Mouse (Mus musculus): ENCODE measurements around the gene Ispd.

DNA sequence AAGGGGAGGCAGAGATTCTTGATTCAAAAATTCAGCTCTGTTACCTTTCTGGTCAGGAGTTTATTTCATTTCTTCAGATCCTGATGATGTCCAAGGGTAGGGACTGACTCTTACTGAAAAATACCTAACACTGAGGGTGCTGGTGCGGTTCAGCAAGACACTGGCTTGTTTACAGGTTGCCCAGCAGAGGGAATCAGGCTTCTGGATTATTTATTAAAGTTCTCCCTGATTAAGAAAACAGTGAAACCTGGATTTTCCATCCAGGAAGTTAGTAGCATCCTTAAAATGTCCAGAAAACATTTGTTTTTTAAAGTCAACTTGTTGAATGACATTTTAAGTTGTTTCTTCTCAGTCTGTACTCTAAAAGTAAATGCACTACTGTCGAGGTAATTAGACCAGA, 337.2 kb downstream of the Ispd start:
- TF ChIP-seq CTCF (conservative IDR thresholded peaks at IDR 0.05; ENCODE audit: insufficient read depth, insufficient read length, low read depth, low read length), result no peak
- no peak for TF ChIP-seq POLR2A (IDR thresholded peaks at IDR 0.05; ENCODE audit: low read depth, low read length)
